Mouse (Mus musculus) kidney, adult 2 months (tissue): Measurements from ENCODE around the gene Gclc.

Source experiments
- CTCF ChIP-seq: fragments of 200-500 bp; conservative IDR thresholded peaks from 2 replicates; pipeline ENCODE4 v1.5.1; 2011; ENCODE audit warnings: low read depth, mild to moderate bottlenecking, control low read depth, low read length, moderate library complexity, mixed read lengths; ENCODE audit not compliant: insufficient read depth, insufficient read length
- POLR2A ChIP-seq: fragments of 200-500 bp; IDR thresholded peaks from one replicate; pipeline ENCODE4 v1.6.1; 2011; ENCODE audit warnings: low read depth, low read length, control low read depth

GRCm38 (mm10) chr9:77751091-77751521 lies 3.2 kb upstream of the Gclc start:
- TF ChIP-seq POLR2A (no peak), CTCF (no peak)
